Mouse (Mus musculus) G1E-ER4 (cell line): Measurements from ENCODE around the gene Dbnl. TPM values are rescaled to one million over a fixed set of nuclear protein-coding genes. Genes with fewer than 3 reads are reported as not detected.

Experiments used
- GATA1 ChIP-seq: IDR thresholded peaks from one replicate; pipeline ENCODE4 v1.8.0; 2012; ENCODE audit warnings: low read length, inconsistent platforms
- polyA plus RNA-seq: library from polyadenylated mRNA; stranded (reverse); fragments of >175 nt; gene quantifications from 2 replicates; pipeline ENCODE4 v1.2.3, GENCODE M21; 2012

The Dbnl gene
- polyA plus RNA-seq, 1 experiment, result 227 TPM

DNA sequence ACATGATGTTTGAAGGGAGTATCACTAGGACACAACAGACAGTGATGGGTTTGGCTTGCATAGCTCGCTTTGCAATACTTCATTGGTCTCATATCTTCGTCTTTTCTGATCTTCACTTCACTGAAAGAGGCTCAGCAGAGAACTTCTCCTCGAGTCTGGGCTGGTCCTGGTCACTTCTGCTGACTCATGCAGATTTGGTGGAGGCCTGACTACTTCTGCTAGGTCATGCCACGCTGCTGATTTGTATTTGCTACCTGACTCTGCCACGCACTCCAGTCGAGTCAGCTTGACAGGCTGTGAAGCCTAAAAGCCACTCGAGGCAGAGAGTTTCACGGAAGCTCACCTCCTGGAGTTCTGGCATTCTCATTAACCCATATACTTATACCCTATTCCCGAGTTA lies 19.7 kb downstream of the Dbnl start:
- no peak for TF ChIP-seq GATA1

GRCm38 (mm10) chr11:5813381-5813780 lies 25.1 kb downstream of the Dbnl start:
- no peak for TF ChIP-seq GATA1

DNA sequence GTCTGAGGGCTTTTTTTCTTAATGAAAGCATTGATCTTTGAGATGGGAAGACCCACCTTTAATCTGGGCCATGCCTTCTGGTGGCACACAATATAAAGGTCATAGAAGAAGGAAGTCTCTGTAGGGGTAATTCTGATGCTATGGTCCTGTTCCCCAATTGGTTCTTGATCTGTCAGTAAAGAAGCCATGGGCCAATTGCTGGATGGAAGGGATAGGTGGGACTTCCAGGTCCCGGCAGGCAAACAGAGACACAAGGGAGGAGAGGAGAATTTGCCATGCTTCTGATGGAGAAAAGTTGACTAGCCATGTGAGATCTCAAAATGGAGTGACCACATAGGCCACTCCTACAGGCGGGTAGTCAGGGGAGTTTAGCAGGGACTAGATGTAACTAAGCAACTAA lies 30.9 kb downstream of the Dbnl start:
- TF ChIP-seq GATA1, result no peak

DNA sequence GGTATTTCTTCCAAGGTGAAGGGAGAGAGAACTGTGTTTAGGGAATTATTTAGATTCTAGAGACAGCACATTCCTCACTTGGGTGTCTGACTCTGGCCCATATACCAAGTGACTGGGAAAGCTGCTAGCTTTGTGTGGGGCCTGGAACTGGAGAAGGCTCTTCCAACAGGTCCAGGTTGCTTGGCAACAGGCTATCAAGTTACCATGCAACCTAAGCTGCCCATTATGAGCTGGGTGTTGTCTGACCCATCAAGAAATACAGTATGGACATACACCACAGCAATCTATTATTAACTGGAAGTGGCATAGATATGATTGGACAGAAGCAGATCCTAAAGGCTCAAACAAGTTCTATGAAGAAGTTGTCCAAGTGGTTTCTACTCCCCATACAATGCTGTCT lies 37.1 kb downstream of the Dbnl start:
- TF ChIP-seq GATA1, result no peak

- TF ChIP-seq GATA1, result peak; percentile 37
These were observed 39.6 kb downstream of the Dbnl start for GRCm38 (mm10) chr11:5827931-5828330.

DNA sequence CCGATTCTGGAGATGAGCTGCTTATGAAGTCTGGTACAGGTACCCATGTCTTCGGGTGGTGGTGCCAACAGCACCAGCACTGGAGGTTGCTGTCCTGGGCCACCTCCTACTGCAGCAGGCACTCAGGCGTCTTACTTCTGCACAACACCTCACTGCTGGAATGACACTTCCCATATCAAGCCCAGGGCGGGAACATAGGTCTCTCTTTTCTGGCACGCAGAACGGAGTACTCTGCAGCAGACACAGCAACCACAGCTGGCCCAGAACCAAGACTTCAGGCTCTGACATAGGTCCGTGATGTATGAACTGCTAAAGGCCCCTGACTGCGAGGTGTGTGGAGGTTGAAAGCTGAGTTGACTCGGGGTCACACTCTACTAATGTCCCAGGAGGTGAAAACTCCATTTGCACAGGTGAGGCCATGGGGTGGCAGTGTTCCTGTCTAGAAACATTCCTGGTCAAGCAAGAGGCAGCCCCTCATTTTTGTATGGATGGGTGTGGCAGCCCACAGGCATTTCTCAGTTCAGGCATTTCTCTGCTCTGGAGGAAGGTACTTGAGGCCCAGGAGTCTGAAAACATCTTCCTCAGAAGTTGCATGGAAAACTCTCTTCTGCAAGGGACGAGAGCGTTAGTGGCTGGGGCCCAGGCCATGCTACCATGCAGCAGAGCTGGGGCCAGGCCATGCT lies 40.4 kb downstream of the Dbnl start:
- TF ChIP-seq GATA1, result no peak

DNA sequence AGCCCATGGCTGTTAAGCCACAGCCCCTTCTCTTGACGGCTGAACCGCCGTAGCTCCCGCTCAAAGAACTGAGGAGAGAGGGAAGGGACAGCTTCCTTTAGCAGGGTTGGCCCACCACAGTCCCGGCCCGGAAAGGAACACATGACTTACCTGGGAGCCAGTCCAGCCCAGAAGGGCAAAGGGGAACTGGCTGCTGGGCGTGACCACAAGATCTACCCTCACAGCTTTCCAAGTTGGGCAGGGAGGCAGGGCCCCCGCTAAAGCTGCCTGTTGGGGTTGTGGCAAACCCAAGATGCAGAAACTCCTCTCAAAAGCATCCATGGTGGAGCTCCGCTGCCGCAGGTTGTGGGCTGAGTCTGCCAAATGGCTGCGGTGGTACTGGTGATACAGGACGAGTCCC lies 41.0 kb downstream of the Dbnl start:
- no peak for TF ChIP-seq GATA1

GRCm38 (mm10) chr11:5834506-5834905 lies 46.2 kb downstream of the Dbnl start:
- no peak for TF ChIP-seq GATA1

DNA sequence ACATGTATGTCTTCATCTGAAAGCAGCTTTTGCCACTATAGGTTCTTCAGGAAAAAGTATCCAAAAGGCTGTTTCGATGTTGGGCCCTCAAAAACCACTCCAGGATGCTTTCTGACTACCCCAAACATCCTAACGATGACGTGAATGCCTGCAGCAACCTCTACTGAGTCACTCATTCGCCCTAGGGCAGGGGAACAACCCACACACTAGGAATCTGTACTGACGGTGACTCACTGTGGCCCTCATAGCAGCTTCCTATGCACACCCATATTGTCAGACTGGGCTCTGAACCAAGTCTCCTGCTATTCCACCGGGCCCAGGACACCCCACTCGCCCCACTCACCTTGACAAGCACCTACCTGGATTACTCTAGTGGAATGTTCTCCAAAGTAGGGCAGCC lies 46.8 kb downstream of the Dbnl start:
- no peak for TF ChIP-seq GATA1

DNA sequence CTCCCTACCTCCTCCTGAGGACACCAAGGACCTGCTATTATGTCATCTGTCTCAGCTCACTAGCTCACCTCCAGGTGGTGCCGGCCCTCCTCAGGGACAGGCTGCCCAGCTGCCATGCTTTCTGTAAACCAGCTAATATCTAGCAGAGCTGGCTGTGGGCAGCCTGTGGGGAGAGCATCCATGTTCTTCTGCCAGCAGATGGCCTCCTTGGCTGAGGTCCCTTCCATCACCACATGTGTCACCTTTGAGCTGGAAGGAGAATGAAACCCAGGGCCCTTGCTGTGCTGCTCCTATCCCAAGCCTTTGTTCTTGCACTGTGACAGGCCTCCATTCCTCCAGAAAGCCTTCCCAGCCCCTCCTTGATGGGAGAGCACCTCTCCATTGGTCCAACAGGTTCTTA lies 47.8 kb downstream of the Dbnl start:
- no peak for TF ChIP-seq GATA1

GRCm38 (mm10) chr11:5837251-5838246 lies 49.3 kb downstream of the Dbnl start, which contains the start of gene Polm:
Polm (minus strand) TSS chr11:5838016.
- TF ChIP-seq GATA1, result no peak

- no peak for TF ChIP-seq GATA1
These were observed 52.1 kb downstream of the Dbnl start for GRCm38 (mm10) chr11:5840346-5840745.

DNA sequence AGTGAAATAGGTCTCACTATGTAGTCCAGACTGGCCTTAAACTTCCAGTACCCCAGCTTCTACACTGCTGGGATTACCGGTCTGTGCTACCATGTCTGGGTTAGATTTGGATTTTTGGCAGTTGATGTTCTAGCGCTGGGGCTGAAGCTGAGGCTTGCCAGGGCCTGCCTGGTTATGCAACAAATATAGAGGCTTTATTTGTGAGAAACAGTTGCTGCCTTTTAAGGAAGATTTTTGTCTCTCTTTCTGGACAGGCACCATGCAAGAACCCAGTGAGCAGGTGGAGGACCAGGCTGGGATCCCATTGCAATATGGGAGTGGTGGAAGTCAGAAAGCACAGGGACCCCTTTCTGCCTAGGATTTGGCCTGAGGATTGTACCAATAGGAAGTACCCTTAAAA lies 53.5 kb downstream of the Dbnl start:
- TF ChIP-seq GATA1, result no peak

- TF ChIP-seq GATA1, result no peak
These were observed 54.8 kb downstream of the Dbnl start for GRCm38 (mm10) chr11:5843131-5843530.

DNA sequence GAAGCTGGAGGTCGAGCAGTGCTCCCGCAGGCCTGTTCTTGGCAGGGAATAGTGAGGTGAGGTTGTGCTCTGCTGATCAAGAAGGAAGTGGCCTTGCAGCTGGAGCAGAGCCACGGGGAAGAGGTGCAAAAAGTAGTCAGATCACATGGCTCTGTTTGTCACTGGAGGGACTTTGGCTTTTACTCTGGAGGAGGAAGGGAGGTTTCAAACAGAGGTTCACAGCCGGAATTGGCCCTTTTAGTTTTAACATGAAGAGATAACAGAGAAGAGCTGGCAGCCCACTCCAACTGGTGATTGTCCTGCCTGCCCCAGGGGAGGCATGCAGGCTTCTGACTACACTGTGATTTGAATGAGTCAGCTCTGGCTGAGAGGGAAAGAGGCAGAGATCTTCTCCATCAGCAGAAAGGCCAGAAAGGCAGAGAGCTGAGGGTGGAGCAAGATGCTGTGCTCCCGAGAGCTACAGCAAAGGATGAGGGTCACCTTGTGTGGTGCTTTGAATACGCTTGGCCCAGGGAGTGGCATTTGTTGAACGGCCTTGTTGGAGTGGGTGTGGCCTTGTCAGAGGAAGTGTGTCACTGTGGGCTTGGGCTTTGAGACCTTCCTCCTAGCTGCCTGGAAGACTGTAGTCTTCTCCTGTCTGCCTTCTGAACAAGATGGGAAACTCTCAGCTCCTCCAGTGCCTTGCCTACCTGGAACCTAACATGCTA lies 58.5 kb downstream of the Dbnl start:
- TF ChIP-seq GATA1, result no peak

GRCm38 (mm10) chr11:5848741-5849140 lies 60.5 kb downstream of the Dbnl start:
- no peak for TF ChIP-seq GATA1
